Mouse (Mus musculus) megakaryocyte progenitor cell, adult 5-6 weeks (primary cell): ENCODE results near the gene Akirin1. TPM values are rescaled to one million over a fixed set of nuclear protein-coding genes. Genes with fewer than 3 reads are reported as not detected.
A peak's percentile ranks its signal among the peaks of the same experiment; 100 is the strongest.

Experiments
- ATAC-seq: replicated peaks from 2 replicates; pipeline ENCODE4 v1.8.0; 2016; ENCODE audit warnings: mild to moderate bottlenecking, moderate TSS enrichment, inconsistent platforms; ENCODE audit not compliant: poor library complexity
- total RNA-seq, 2 experiments: library from RNA; stranded (forward) in 1 of 2; stranded (reverse) in 1 of 2; fragments of 157-497, 149-512 nt in 1 of 2; fragments of 200-1000 nt in 1 of 2; gene quantifications; 2 replicates each; pipeline versions ENCODE4 v1.2.3 to v1.2.4; 2015 to 2017

Gene Akirin1
- total RNA-seq (2015) (49.4 and 54.2 TPM in 2 replicates), total RNA-seq (2017) (18.5 and 25.5 TPM in 2 replicates)

GRCm38 (mm10) chr4:123750152-123750651, at the start of gene Akirin1:
Gene Akirin1, minus strand, starts transcription at chr4:123750345.
- ATAC-seq = peak; percentile 88

- no peak for ATAC-seq
Measured at GRCm38 (mm10) chr4:123797856-123798255, 47.7 kb upstream of the Akirin1 start.

GRCm38 (mm10) chr4:123797403-123797802, 47.3 kb upstream of the Akirin1 start:
- ATAC-seq = no peak

GRCm38 (mm10) chr4:123795057-123795456, 44.9 kb upstream of the Akirin1 start:
- ATAC-seq = no peak

- no peak for ATAC-seq
Measured at GRCm38 (mm10) chr4:123793136-123793535, 43.0 kb upstream of the Akirin1 start.

GRCm38 (mm10) chr4:123792666-123793065, 42.5 kb upstream of the Akirin1 start:
- ATAC-seq = no peak

- ATAC-seq = no peak
Measured at GRCm38 (mm10) chr4:123787191-123787985, 37.2 kb upstream of the Akirin1 start, which contains the start of gene Rhbdl2. Gene Rhbdl2, plus strand, starts transcription at chr4:123787874.

GRCm38 (mm10) chr4:123768234-123768633, 18.1 kb upstream of the Akirin1 start:
- no peak for ATAC-seq

GRCm38 (mm10) chr4:123767807-123768206, 17.7 kb upstream of the Akirin1 start:
- ATAC-seq = no peak

- ATAC-seq = no peak
Measured at GRCm38 (mm10) chr4:123765071-123765470, 14.9 kb upstream of the Akirin1 start.

- ATAC-seq = peak; percentile 79
Measured at GRCm38 (mm10) chr4:123758306-123758705, 8.2 kb upstream of the Akirin1 start.

- ATAC-seq = peak; percentile 43
Measured at GRCm38 (mm10) chr4:123750707-123751312, 665 bp upstream of the Akirin1 start.

GRCm38 (mm10) chr4:123749484-123750130, 538 bp downstream of the Akirin1 start:
- peak; percentile 17 for ATAC-seq

- no peak for ATAC-seq
Measured at GRCm38 (mm10) chr4:123748726-123749415, 1.3 kb downstream of the Akirin1 start.

GRCm38 (mm10) chr4:123745221-123745775, 4.8 kb downstream of the Akirin1 start:
- ATAC-seq = no peak

- ATAC-seq = peak; percentile 57
Measured at GRCm38 (mm10) chr4:123742891-123743290, 7.3 kb downstream of the Akirin1 start.

- ATAC-seq = no peak
Measured at GRCm38 (mm10) chr4:123738708-123739107, 11.4 kb downstream of the Akirin1 start.

GRCm38 (mm10) chr4:123733532-123733931, 16.6 kb downstream of the Akirin1 start:
- ATAC-seq = peak; percentile 17; the same call in 1 of the 2 replicates

GRCm38 (mm10) chr4:123732921-123733320, 17.2 kb downstream of the Akirin1 start:
- no peak for ATAC-seq

GRCm38 (mm10) chr4:123732163-123732910, 17.8 kb downstream of the Akirin1 start:
- ATAC-seq = no peak
